Mouse (Mus musculus) large intestine, adult 2 months (tissue): ENCODE data around the gene Gspt1. TPM values are rescaled to one million over a fixed set of nuclear protein-coding genes. Genes with fewer than 3 reads are reported as not detected.

Source experiments
- polyA plus RNA-seq: library from polyadenylated mRNA; depleted of rRNA; stranded (reverse); fragments of >200 nt; gene quantifications from 2 replicates; pipeline ENCODE4 v1.2.3, GENCODE M21; 2012; rRNA removed

Gene Gspt1
- polyA plus RNA-seq, 1 experiment: 12.8 TPM

Other genes with a start within 250 kb of the Gspt1 start
- 7.7 and 8.7 TPM in 2 replicates for gene Snn, start 193.4 kb downstream of the Gspt1 start, polyA plus RNA-seq
- 200 and 251 TPM in 2 replicates for gene Litaf, start 188.2 kb downstream of the Gspt1 start, polyA plus RNA-seq
- 35.9 and 45.2 TPM in 2 replicates for gene Txndc11, start 119.7 kb downstream of the Gspt1 start, polyA plus RNA-seq
- 60.1 and 94.5 TPM in 2 replicates for gene Zc3h7a, start 77.9 kb downstream of the Gspt1 start, polyA plus RNA-seq
- 8.2 and 9.0 TPM in 2 replicates for gene Rsl1d1, start 51.0 kb downstream of the Gspt1 start, polyA plus RNA-seq
- 8.5 and 18.3 TPM in 2 replicates for gene Tnfrsf17, start 59.5 kb upstream of the Gspt1 start, polyA plus RNA-seq
- gene Snx29, start 68.6 kb upstream of the Gspt1 start, polyA plus RNA-seq: 2.8 and 6.0 TPM in 2 replicates